Mouse (Mus musculus): ENCODE measurements around the gene Lingo3.

GRCm38 (mm10) chr10:80876028-80876427, 32.2 kb upstream of the Lingo3 start:
- TF ChIP-seq GATA1 (IDR thresholded peaks at IDR 0.05; ENCODE audit: borderline replicate concordance, low read length) (no peak), FLI1 (IDR thresholded peaks at IDR 0.05; ENCODE audit: low read length) (no peak)

Data from megakaryocyte, embryonic 14.5 days (primary cell).